Mouse (Mus musculus) adrenal gland, postnatal 10 days (tissue): ENCODE measurements at regions not wholly inside any gene's neighbourhood (a gene's known extent, or its start where the extent isn't known, plus 50 kb on each side); places are given as distances from the start of the nearest gene placed in this dataset.

Experiments used
- DNase-seq: peaks from one replicate; pipeline ENCODE4 v3.0.0; 2021; ENCODE audit warnings: mixed read lengths

GRCm38 (mm10) chr2:75062189-75062510 lies 236.5 kb downstream of the Mtx2 start:
- DNase-seq, result no peak

- no peak for DNase-seq
Measured at GRCm38 (mm10) chr2:75064406-75065115, 239.0 kb downstream of the Mtx2 start.

DNA sequence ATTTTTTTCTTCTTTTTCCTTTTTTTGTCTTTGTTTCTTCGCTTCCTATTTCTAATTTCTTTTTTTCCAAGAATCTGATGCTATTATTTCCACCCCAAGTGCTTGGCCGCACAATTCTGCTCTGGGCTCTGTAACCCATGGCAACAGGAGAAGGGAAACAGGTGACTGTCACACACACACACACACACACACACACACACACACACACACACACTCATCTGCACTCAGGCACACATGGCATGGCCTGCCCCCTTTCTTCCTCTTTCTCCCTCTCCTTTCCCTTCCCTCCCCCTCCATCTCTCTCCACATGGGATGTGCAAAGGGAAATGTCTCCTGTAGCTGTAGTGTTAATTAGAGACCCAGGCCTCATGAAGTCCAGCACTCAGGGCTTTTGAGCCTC lies 239.7 kb downstream of the Mtx2 start:
- no peak for DNase-seq

GRCm38 (mm10) chr2:75069321-75069720 lies 243.7 kb downstream of the Mtx2 start:
- no peak for DNase-seq

GRCm38 (mm10) chr2:75072021-75072420 lies 246.4 kb downstream of the Mtx2 start:
- no peak for DNase-seq

- no peak for DNase-seq
Measured at GRCm38 (mm10) chr2:75072471-75072870, 246.9 kb downstream of the Mtx2 start.

GRCm38 (mm10) chr2:75073178-75073577 lies 247.6 kb downstream of the Mtx2 start:
- no peak for DNase-seq

GRCm38 (mm10) chr2:75087164-75087563 lies 261.6 kb downstream of the Mtx2 start:
- DNase-seq, result no peak

- DNase-seq, result no peak
Measured at GRCm38 (mm10) chr2:75089186-75089585, 263.6 kb downstream of the Mtx2 start.

DNA sequence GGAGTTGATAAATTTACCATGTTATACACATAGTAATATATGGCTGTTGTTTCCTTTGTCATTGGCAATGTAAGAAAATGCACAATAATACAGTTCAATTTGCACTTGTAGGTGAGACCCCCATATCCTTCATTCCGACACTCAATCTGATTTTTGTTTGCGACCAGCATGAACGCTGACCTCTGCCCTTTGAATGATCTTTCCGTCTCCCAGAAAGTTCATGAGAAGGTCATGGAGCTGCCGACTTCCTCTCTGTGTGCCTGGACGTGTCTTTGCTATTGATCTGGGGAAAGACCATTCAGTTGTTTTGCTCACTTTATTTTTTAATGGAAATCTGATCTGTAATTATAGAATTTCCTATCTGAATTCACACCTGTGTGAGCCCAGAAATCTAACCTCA lies 264.0 kb downstream of the Mtx2 start:
- DNase-seq, result no peak

GRCm38 (mm10) chr2:75090439-75090838 lies 264.8 kb downstream of the Mtx2 start:
- DNase-seq, result no peak

DNA sequence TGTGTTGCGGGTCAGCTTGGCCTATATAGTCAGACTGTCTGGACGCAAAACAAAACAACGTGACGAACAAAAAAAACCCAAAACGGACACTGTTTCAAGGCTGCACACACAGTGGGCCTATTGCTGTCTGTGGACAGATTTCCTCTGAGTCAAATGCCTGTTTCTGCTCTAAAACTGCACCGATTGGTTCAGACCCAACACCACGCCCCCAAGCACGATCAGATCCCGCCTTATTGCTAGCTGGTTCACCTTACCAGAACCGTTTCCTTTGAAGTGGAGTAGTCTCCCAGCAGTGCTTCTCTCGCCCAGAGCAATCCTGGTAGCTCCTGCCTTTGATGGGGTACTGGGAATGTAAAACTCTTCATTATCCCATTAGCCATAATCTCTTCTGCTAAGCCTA lies 275.9 kb downstream of the Mtx2 start:
- peak; percentile 45 for DNase-seq

- no peak for DNase-seq
Measured at GRCm38 (mm10) chr2:75112751-75113150, 287.1 kb downstream of the Mtx2 start.

DNA sequence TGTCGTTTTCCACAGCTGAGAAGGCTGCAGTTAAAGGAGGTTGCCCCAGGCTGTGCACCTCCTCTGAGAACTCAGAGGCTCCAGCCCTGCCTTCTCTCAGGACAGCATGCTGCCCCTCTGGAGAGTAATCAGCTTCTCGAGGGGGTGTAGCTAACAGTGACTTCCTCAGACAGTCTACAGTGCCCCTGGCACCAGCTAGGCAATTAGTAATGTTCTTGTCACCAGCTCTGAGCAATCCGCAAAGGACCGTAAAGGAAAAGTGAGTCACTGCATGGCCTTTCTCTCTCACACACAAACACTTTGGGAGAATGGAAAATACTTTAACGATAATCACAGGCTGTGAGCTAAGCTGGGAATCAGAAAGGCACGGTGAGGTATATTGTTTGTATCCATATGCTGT lies 288.8 kb downstream of the Mtx2 start:
- peak; percentile 41 for DNase-seq

- DNase-seq, result no peak
Measured at GRCm38 (mm10) chr2:75118348-75118926, 292.8 kb downstream of the Mtx2 start.

DNA sequence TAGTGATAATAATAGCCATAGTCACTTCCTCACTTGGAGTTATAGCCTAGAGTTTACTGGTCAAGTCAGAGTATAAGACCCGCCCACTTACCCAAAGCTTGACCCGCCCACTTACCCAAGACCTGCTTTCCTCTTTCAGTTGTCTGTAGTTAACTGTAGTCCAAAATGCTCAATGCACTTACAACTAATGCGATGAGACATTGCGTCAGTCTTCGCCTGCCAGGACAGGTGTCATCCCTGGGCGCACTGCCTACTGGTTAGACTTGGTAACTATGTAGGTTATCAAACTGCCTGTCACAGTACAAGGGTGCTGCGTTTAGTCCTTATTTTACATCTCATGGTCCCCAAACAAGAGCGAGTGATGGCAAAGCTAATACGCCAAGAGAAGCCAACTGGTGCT lies 294.0 kb downstream of the Mtx2 start:
- DNase-seq, result no peak

DNA sequence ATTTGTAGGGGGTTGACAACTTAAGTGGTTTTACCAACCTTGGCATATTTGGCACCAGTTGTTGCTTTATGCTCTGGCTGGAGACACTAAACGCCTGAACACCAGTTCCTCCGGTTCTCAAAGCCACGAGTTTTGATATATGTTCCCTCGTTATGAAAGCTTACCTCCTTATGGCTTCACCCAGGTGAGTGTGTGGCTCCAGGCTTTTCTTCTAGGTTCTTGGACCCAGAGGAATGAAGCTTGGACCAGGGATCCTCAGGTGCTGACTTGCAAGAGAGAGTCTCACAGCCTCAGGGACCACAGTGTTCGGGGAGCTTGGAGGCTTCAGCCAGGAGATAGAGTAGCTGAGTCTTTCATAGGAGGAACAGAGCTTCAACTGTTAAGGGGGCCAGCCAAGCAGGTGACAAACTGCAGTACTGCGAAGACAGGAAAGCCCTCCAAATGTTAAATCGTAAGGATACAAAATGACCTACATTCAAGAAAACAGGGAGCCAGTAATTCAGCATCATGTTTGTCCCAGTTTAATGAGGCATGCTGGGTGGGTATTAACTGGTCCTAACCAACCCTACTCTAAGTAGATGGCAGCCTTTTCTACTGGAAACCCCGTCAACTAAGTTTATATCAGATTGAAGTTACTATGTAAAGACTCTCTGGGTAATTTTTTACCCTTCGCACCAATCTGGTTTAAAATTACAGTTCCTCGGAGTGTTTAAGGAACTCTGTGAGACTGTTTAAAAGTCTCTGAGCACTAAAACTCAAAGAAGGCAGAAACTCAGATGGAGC lies 307.9 kb downstream of the Mtx2 start:
- DNase-seq, result no peak

- no peak for DNase-seq
Measured at GRCm38 (mm10) chr2:75136618-75137017, 311.0 kb downstream of the Mtx2 start.

DNA sequence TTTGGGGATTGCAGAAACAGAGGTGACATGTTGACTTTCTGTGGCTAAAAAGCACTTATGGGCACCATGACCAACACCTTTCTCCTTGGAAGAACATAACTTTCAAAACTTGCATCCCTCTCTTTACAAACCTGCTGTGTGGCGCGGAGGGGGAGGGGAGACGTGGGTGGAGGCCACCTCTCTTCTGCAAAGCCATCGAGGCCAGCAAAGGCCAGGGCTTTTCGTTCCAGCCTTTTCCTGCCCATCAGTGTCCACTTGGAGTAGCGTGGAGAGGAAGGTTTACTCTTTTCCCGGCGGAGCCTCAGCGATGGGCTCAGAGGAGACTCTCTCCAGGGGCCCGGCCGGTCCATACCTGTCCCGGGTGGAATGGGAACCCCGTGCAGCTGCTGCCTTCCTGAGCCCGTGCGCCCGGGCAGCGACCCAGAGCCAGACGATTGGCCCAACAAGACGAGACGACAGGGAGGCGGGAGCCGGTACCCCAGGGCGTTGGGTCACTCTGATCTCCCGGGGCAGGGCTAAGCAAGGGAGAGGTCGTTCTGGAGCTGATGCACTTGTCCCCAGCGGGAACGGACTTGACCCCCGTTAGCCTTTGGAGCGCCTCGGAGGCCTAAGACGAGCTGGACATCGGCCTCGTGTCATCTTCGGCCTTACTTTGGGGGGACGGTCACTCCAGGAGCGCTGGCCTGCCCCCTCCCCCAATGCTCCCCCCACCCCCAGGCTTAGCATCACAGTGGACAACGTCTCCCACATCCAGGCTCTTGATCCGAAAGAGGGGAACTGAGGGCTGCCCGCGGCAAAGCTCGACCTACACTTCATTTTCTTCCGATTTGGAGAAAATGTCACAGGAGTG lies 311.8 kb downstream of the Mtx2 start:
- peak; percentile 22 for DNase-seq

- DNase-seq, result peak; percentile 88
Measured at GRCm38 (mm10) chr2:75137983-75138745, 312.6 kb downstream of the Mtx2 start.

DNA sequence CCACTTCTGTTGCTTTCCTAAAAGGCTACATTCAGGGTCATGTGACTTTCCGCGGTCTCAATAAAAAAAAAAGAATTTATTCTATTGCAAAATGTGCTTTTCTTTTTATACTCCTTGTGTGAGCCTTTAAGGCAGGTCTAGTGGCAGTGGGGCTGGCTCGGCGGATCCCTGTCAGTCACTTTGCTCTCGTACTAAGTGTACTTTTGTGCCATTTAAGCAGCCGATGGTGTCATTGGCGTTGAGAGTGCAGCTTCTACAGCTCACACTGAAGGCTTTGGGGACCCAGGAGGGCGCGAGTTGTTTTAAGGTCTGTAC lies 313.1 kb downstream of the Mtx2 start:
- no peak for DNase-seq

DNA sequence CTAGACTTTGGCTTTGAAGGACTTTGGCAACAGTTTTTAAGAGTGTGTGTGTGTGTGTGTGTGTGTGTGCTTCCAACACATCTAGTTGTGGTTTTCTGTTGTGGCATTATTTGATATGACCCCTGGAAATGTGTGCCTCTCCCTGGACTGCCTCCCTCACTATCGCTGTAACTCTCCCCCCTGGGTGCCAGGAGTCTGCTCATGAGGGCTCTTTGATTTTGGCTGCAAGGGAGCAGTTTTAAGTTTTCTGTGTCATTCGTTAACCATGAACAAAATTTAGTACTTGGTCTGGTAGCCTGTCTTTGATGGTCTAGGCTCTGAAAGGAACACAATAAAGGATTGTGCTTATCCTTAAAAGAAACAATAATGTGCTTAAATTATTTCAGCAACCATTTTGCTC lies 313.9 kb downstream of the Mtx2 start:
- no peak for DNase-seq
